Mouse (Mus musculus) heart, postnatal 10 days (tissue): Measurements from ENCODE around the gene Yeats4. TPM values are rescaled to one million over a fixed set of nuclear protein-coding genes. Genes with fewer than 3 reads are reported as not detected.
"Not testable (repeated sequence)": the region's sequence is repeated elsewhere in the genome, so short reads cannot be mapped to it uniquely, and the experiment has no call there.

Source experiments
- DNase-seq, 2 experiments: peaks; one replicate each; pipeline ENCODE4 v3.0.0; 2021
- intact Hi-C: fragments of 180-260 bp; cut with DNase I; formaldehyde crosslinking; loops from one replicate; pipeline ENCODE4 v1.15.1; 2025
- total RNA-seq, 2 experiments: library from RNA; stranded (reverse); gene quantifications; 2 replicates each; pipeline ENCODE4 v1.2.3; 2021

The Yeats4 gene
- 10 to 100 TPM; 33.0 to 33.7 TPM for total RNA-seq

DNA sequence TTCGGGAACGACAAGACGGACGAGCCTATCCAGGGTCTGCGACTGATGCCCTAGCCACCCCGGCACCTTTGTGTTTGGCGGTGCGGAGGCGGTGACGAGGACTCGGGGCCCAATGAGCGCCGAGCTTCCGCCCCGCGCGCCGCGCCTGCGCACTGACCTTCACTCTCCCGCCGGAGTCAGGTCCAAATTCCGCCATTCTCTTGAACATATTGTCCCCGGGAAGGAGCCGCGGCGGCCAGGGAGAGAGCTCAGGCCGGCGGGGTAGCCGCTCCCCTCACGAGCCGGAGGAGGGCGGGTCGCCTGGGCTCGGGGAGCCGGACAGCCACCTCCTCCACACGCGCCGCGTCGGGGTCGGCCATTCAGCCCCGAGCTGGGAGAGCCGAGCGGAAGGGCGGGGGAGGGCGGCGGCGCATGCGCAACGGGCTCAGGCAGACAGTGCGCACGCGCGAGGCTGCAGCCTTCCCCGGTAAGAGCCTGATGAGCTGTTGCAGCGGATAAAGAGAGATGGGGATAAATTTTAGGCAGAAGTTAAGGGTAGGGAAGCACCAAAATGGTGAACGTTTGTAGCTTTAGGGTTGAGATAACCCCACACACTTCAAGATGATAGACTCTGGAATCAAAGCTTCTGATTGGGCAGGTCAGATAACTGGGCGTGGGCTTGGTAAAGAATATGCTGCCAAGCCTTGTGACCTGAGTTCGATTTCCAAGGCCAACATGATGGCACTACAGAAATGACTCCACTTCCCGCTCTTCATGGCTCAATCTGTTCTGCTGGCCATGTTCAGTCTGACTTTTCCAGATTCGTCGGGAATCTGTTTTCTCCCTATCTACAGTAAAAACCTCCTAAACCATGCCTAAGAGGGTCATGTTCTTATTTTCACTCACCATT, at the start of gene Yeats4:
Gene Yeats4, minus strand, starts transcription at position 406 of the 889 bp plus-strand sequence.
- intact Hi-C loops, result loop anchor here (5.0 kb wide), 1 partner anchor 483 kb away; no protein-coding TSS in a partner anchor
- DNase-seq, result peak; percentile 97

DNA sequence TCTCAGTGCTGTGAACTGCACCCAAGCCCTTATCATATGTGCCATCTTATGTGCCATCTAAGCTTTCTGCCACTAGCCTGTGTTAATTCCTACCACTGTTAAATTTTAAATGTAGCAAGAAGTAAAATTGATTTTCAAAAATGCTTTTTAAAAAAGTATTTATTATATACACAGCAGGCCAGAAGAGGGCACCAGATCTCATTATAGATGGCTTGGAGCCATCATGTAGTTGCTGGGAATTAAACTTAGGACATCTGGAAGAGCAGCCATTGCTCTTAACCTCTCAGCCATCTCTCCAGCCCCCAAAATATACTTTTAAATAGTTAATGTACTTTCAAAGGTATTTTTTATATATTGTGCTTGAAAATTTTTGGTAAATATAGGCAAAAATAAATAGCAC, 47.7 kb upstream of the Yeats4 start:
- no peak for DNase-seq
- intact Hi-C loops, result loop anchor here (1.0 kb wide), 1 partner anchor 163 kb away; no protein-coding TSS in a partner anchor

DNA sequence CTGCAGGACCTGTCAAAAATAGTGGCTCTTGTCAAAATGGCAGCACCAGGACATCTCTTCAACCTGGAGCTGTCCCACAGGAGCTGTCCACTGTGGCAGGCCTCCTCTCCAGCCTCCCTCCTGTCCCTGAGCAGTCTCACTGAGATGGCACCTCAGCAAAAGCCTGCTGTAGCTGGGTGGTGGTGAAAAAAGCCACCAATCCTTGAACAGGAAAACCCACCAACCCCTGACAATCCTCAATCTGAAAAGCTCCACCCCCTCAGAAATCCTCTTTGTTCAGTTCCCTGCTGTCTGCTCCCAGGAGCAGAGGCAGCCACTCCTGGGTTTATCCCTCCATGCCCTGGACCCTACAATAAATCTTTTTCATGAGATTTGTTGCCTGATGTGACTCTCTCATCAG, 35.6 kb upstream of the Yeats4 start:
- intact Hi-C loops, result no loop called here
- no peak for DNase-seq

DNA sequence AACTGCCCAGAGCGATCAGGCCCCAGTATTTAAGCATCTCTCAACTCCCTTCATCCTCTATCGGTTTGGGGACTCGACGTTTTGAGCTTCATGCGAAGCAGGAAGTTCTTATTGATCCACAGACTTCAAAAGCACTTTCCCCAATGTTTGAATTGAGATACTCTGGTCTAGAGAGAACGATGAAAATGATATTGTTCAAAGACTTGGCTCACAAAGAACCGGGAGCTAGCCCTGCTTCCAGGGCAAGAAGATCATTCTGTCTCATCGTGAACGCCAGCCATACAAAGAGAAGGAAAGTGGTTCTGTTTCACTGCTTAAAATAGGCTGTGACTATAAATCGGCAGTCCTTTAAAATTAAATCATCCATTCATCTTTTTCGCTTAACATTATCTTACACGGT, 14.3 kb upstream of the Yeats4 start, which contains the start of gene 9530003J23Rik:
Gene 9530003J23Rik, minus strand, starts transcription at position 101 of the 400 bp plus-strand sequence.
- DNase-seq, result no peak
- intact Hi-C loops, result no loop called here

DNA sequence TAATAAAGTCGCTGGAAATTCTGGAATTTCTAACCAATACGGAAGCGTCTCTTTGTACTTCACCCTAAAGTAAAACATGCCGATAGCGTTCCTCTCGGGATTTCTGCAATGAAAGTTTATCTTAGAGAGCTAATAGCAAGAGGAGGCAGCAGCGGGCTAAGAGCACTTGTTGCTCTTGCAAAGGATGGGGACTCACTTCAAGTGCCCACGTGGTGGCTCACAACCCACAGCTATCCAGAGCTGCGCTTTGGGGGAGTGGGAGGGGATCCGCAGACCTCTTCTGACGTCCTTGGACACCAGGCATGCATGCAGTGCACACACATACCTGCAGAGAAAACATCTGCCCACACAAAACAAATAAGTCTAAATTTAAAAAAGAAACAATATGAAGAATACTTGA, 11.6 kb upstream of the Yeats4 start:
- no peak for DNase-seq
- intact Hi-C loops, result no loop called here

DNA sequence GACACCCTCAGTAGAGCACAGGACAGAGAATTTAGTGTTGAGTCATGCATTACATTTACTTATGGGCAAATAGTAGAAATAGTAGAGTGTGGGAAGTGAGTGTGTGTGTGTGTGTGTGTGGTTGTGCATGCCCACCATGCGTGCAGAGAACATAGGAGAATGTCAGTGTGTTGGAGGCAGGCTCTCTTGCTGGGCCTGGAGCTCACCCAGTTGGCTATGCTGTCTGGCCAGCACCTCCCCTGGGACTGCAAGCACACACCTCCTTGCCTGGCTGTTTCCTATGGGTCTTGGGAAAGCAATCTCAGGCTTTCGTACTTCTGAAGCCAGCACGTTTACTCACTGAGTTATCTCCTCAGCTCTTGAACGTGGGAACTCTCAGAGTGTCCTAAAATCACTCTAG, 10.5 kb upstream of the Yeats4 start:
- no peak for DNase-seq
- intact Hi-C loops, result no loop called here

DNA sequence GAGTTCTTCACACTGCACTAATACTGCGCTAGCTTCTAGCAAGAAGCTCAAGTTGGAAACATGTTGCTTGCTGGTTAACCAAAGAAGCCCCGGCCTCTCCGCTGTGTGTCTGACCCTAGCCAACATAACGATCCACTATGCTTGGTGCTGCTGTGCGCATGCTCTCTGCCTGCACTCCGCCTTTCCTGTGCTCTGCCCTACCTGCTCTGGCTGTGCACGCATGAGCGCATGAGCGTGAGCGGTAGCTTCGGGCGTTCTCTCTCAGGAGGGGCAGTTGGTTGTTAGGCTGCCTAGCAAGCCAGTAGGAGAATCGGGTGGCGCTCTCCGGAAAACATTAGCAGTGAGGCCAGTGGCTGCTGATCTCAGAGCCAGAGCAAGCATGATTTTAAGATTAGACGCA, 5.5 kb upstream of the Yeats4 start:
- intact Hi-C loops, result loop anchor here (5.0 kb wide), 1 partner anchor 207 kb away; no protein-coding TSS in a partner anchor
- DNase-seq, result no peak

DNA sequence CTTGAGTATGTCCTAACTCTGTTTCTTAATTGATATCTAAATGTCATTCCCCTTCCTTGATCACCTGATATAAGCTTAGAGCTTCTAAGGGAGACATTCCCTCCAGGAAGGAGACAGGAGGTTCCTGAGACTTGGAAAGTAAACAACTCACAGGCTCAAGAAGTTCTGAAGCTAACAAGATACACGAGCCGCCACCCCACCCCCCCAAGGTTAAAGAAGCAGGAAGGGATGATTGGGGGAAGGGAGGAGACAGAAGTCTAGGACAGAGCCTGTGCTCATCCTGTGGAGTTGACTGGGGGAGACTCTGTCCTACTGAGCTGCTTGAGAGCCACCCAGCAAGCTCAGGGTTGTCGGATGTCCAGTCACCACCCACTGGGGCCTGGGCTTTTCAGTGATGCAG, 1.7 kb upstream of the Yeats4 start:
- intact Hi-C loops, result loop anchor here (5.0 kb wide), 1 partner anchor 211 kb away; no protein-coding TSS in a partner anchor

DNA sequence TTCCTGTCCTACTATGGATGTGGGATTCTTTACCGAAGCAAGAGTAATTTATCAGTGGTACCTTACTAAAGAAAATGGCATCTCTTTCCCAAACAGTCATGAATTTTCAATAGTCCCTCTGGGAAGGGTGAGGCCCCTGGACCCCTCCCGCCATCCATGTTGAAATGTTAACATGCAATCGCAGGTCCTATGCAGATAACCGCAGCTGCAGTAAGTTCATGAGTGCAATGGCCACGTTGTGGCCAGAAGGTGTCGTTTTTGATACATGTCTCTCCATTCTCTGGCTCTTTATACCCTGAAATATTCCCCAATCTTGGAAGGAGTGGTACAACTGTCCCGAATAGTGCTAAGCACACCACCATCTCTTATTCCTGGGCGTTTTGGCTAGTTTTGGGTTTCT, 787 bp upstream of the Yeats4 start:
- intact Hi-C loops, result loop anchor here (5.0 kb wide), 1 partner anchor 212 kb away; no protein-coding TSS in a partner anchor
- peak in 1 of 2 experiments; percentile 10 for DNase-seq

More for the DNA sequence above, 1.7 kb upstream of the Yeats4 start:
- DNase-seq, result no peak

DNA sequence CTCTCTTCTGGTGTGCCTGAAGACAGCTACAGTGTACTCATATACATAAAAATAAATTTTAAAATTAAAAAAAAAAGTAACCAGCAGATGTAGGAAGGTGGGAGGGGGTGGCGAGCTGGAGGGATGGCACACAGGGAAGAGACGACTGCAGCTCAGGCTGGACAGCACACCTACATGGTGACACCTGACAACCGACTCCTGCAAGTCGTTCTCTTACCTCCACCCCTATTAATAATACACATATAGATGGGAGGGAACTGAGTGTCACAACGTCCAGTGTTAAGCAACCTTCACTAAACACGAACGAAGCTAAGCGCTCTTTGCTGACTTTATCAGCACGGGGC, 577 bp downstream of the Yeats4 start:
- no peak for DNase-seq
- intact Hi-C loops, result loop anchor here (5.0 kb wide), 1 partner anchor 484 kb away; no protein-coding TSS in a partner anchor

DNA sequence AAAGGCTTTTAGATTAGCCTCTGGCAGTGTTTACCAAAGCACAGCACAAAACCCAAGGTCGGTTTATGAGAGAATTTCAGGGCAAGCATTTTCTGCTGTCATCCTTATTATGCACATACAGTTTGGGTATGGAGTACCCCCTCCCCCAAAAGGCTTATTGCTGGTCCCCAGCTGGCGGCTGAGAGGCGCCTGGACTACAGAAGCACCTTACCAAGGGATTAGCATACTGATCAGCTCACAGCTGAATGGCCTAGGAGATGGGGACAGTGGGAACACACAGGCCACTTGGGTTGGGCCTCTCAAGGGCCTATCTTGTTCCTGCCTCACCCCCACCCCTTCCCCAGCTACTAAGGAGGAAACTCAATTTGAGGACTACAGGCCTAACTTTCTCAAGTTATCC, 1.5 kb downstream of the Yeats4 start:
- intact Hi-C loops, result loop anchor here (5.0 kb wide), 1 partner anchor 484 kb away; no protein-coding TSS in a partner anchor
- no peak for DNase-seq

DNA sequence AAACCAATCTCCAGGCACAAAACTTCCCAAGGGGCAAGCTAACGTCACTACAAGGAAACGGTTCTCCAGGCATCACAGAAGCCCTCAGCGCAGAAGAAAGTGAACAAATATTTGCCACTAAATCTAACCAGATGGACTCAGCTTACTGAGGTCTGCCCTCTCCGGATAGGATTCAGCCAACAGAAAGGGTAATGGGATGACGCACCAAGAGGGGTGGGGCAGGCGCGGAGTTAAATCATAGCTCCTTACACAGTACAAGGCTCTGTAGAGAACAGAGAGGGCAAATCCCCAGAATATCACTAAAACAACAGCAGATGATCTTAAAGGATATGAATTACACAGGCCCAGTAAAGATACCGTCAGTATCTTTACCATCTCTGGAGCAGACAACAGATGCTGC, 6.0 kb downstream of the Yeats4 start:
- no peak for DNase-seq
- intact Hi-C loops, result no loop called here

DNA sequence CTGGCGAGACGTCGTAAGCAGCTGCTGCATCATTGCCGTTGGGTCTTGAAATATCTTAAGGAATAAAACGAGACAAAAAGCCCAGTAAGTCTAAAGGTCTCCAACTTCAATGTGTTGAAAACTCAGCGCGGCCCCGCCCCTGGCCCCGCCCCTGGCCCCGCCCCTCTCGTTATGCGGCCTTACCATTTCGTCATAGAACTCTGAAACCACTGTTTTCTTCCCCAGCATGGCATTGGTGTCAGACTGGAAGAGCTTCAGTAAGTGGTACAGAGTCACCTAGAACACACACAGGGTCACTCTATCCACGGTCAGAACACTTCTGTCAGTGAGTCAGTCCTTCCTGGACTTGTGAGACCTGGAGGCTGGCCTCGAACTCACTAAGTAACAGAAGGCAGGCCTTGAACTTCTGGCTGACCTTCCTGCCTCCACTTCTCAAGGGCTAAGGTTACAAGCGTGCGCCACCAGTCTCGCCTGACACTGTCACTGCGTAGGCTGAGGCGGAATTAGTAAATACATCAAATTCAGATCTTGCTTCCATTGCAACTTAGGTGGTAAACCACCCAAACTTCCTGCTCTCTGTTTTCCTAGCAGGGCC, 7.0 kb downstream of the Yeats4 start:
- intact Hi-C loops, result no loop called here
- no peak for DNase-seq

DNA sequence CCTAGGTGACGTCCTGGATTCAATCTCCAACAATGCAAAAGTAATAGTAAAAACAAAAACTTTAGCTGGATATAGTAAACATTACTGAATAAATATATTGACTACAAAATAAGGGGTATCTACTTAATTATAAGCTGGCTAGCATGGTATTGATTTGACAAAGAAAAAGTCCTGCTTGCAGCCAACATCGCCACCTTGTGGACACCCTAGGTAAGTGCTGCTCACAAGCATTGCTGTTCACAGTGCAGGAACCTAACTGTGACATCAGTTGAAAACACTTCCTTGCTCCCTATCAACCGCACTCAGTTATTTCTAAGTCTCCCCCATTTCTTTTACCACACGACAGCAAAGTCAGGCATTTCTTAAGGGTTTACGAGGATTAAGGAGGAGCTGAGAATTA, 7.5 kb downstream of the Yeats4 start:
- intact Hi-C loops, result no loop called here
- DNase-seq, result peak; percentile 36 to 63

DNA sequence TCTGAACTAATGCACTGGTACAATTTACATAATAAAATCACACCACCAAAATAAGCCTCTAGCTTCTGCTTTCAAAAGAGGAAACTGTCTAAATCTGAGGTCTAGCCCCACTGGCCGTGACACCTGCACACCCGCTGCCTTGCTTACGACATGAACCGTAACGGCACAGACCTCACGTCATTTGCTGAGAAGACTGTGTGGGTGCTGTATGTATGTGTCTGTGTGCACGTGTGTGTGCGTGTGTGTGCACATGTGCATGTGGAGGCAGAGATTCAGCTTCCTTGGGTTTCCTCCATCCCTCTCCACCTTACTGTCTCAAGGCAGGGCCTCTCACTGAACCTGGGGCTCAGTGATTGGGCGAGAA, 8.2 kb downstream of the Yeats4 start:
- peak in 1 of 2 experiments; percentile 8 for DNase-seq
- intact Hi-C loops, result no loop called here

DNA sequence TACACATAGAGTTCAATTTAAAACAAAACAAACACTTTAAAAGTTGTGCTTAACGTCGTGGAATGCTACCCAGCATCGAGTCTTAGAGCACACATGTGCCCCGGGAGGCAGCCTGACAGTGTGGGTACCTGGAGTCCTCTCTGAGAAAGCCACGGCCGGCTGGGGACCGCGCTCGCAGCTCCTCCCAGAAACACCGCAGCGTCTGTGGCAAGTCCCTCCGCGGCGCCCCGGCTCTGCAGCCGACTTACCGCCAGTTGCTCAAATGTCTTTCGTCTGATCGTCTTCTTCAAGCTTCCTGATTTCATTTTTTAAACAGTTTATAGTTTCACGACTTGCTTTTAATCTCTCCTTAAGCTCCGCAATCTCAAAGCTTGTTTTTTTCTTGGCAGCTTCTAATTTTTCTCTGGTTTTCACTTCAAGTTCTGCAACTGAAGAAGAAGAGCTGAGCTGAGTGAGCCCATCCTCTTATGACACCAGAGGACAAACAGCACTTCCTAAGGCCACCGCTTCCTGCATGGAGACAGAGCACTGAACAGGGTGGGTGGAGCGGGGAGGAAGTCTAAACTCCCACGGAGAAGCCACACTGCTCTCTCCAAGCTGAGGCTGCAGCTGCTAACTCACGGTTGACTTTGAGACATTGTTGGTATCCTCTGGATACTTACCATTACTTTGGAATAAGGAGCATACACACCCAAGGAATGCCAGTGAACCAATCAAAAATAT, 8.7 kb downstream of the Yeats4 start:
- no peak for DNase-seq
- intact Hi-C loops, result no loop called here

DNA sequence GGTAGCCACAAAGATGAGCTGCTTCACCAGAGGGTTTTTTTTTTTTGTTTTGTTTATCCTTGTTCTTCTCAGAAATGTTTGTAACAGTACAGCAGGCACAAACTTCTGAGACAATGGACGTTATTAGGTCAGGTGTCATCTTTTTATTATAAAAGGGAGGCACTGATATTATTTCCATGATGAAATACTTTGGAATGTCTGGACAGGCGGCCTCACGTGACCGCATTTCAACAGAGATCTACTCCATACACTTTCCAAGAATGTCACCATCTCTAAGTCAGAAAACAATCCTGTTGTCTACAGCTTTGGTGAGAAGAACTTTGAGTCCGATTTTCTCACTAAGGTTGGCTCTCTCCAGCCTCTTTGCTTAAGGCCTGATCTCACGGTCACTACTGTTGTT, 13.3 kb downstream of the Yeats4 start:
- DNase-seq, result no peak
- intact Hi-C loops, result no loop called here

DNA sequence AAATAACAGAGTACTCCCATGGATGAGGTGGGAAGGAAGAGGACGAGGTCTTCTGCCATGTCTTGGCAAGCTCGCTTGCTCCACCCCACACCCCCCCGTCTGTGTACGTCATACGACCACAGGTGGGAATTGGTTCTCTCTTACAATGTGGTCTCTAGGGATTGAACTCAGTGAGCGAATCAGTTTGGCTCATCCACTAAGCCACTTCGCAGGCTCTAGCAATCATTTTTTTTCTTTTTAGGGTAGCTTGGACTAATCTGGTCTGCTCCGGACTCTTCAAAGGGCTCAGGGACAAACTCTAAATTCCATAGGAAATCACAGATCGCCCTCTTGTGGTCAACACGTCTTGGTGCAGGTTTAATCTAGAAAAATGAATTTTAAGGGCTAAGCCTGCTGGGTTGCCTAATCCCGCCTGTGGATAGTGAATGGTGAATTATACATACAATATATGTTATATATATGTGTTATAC, 14.8 kb downstream of the Yeats4 start:
- DNase-seq, result peak; percentile 73 to 79

DNA sequence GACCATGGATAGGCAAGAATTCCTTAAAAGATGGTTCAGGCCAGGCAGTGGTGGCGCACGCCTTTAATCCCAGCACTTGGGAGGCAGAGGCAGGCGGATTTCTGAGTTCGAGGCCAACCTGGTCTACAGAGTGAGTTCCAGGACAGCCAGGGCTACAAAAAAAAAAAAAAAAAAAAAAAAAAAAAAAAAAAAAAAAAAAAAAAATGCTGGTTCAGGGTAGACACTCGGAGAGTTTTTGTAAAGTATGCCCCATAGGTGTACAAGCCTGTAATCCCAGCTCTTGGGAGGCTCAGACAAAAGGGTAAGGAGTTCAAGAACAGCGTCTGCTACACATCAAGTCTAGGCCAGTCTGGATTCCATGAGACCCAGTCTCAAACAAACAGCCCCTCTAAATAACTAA, 15.5 kb downstream of the Yeats4 start:
- intact Hi-C loops, result loop anchor here (5.0 kb wide), 2 partner anchors 56 to 146 kb away; partner anchors contain the start of gene Cct2
- DNase-seq, result not testable (repeated sequence)

More for the DNA sequence above, 14.8 kb downstream of the Yeats4 start:
- intact Hi-C loops, result loop anchor here (5.0 kb wide), 2 partner anchors 57 to 147 kb away; partner anchors contain the start of gene Cct2

DNA sequence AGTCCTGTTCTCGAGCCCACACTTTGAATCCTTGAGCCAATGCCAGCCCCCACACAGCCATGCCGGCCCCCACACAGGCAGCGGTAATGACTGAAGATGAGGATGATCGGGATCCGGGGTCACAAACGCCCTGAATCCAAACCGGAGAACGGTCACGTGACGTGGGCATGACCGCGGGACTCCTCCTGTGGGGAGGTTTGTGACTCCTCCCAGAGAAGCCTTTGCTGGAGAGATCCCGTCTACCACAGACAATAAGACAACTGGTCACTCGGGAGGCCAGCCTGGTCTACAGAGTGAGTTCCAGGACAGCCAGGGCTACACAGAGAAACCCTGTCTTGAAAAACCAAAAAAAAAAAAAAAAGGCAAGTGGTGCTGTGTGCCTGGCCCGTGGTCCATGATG, 16.1 kb downstream of the Yeats4 start:
- intact Hi-C loops, result loop anchor here (5.0 kb wide), 2 partner anchors 56 to 146 kb away; partner anchors contain the start of gene Cct2
- no peak for DNase-seq

DNA sequence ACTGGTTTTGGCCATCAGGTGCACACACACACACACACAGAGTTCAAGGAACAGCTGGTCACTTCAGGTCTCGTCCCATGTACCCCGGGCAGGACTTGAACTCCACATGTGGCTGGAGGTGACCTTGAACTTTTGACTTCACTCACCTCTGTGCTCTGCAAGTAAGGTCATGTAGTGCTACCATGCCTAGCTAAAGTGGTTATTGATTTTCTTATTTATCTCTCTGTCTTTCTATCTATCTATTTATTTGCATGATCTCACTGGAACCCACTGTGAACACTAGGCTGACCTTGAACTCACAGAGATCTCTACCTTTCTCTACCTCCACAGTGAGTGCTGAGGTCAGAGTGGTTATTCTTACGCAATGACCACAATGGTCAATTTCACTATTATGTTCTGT, 18.2 kb downstream of the Yeats4 start:
- no peak for DNase-seq
- intact Hi-C loops, result loop anchor here (5.0 kb wide), 2 partner anchors 54 to 144 kb away; partner anchors contain the start of gene Cct2
